Mouse (Mus musculus) urinary bladder, postnatal 25 days (tissue): ENCODE results near the gene Birc7.

Experiments
- DNase-seq: peaks from one replicate; pipeline ENCODE4 v3.0.0; 2022; ENCODE audit warnings: low spot score

Birc7 gene

DNA sequence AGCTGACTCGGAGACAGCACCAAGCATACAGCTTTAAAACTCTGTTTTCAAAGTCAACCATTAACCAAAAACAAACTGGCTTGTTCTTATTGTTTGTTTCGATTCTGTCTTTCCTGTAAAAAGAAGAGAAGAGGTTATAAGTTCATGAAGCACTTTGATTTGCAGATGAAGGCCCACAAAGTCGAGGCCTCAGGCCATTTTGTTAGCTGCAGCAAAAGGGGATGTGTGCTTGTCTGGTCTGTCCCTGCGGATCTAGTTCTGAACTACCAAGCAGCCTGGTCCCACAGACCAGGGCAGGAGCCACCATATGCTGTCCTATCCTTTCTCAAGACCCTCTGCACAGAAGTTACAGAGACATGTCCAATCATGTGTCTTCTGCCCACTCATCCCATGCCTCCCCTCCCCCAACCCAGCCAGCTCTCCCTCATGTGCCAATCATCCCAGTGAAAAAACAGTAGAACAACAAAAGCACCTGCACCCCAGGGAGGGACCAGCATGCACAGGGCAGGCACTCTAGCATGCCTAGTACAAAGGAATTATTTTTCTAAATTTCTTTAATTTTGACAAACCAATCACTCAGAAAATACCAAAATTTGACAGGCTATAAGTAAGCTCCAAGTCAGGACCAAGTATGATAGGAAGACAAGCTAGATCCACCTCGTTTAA lies 23.1 kb upstream of the Birc7 start:
- no peak for DNase-seq

DNA sequence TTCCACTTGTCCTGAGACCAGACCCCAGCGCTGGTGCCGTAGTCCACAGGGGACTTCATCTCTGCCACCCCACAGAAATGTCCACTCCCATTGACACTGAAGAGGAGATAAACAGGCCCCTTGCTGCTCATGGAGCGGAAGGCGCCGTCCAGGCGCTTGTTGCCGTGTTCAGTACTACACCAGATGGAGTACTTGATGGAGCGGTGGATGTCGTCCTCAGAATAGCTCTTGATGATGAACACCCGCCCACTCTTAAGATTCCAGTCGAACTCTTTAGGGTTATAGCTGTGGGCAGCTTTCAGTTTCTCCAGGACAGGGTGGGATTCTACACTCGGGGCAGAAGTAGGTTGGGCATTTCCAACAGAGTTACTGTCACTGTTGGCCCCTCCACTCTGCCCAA lies 17.9 kb upstream of the Birc7 start:
- no peak for DNase-seq

- no peak for DNase-seq
These were observed 12.9 kb upstream of the Birc7 start for GRCm38 (mm10) chr2:180915886-180916433.

GRCm38 (mm10) chr2:180919913-180920809 lies 8.7 kb upstream of the Birc7 start:
- peak; percentile 25 for DNase-seq

GRCm38 (mm10) chr2:180920810-180921400 lies 7.9 kb upstream of the Birc7 start, which contains the start of gene Ythdf1:
TSS of gene Ythdf1 (minus strand) at chr2:180920949.
- peak; percentile 99 for DNase-seq

- DNase-seq: no peak
These were observed 6.1 kb upstream of the Birc7 start for GRCm38 (mm10) chr2:180922739-180923138.

GRCm38 (mm10) chr2:180925176-180925575 lies 3.6 kb upstream of the Birc7 start:
- DNase-seq: peak; percentile 78

DNA sequence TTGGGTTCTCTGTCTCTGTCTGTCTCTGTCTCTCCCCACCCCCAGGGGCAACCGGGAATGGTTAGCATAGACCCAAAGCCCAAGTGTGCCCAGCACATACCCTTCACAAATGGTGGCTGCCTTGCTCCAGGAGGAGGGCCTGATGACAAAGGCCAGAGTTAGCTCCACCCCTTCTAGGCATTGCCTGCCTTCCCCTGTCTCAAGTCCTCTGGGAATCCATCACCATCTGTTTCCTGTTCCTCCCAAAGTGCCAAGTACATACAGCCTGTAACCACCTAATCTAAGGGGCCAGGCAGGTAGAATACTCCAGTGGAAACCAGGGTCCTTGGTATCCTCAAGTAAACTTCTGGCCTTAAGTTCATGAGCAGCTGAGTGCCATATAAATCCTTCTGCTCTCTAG lies 3.6 kb downstream of the Birc7 start:
- no peak for DNase-seq

DNA sequence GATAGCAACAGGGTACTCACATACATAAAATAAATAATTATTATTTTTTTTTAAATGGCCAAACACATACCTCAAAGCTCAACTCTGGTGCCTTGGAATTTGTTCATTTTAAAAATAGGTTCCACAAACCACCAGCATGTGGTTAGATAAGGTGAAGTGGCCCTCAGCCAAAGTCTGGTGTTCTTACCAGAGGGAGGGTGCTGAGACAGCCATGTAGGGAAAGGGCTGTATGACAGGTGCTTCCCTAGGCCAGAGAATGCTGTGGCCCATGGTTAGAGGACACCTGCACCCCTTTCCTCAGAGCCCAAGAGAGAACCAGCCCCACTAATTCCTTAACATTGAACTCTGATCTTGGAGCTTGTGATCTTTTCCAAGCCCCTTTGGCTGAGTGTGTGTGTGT lies 11.4 kb downstream of the Birc7 start:
- no peak for DNase-seq

DNA sequence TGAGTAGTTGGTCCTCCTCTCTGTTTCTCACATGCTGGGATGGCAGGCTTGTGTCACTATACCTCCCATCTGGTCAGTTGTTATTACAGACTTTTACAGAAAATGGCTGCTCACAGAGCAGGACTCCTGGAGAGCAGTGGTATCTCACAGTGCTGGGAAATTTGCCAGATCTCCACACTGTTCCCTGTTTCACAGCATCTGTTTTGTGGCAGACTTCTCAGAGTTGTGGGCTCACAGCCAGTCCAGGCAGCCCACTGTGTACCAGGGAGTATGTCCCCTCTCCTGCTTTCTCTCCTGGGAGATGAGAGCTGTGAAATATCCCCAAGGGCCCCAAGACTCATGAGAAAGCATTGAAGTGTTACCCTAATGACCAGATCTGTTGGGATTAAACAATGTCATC lies 13.0 kb downstream of the Birc7 start:
- DNase-seq: no peak

- DNase-seq: no peak
These were observed 21.1 kb downstream of the Birc7 start for GRCm38 (mm10) chr2:180949947-180950346.

- DNase-seq: no peak
These were observed 23.9 kb downstream of the Birc7 start for GRCm38 (mm10) chr2:180952731-180953171.

GRCm38 (mm10) chr2:180953638-180954037 lies 24.8 kb downstream of the Birc7 start:
- no peak for DNase-seq

DNA sequence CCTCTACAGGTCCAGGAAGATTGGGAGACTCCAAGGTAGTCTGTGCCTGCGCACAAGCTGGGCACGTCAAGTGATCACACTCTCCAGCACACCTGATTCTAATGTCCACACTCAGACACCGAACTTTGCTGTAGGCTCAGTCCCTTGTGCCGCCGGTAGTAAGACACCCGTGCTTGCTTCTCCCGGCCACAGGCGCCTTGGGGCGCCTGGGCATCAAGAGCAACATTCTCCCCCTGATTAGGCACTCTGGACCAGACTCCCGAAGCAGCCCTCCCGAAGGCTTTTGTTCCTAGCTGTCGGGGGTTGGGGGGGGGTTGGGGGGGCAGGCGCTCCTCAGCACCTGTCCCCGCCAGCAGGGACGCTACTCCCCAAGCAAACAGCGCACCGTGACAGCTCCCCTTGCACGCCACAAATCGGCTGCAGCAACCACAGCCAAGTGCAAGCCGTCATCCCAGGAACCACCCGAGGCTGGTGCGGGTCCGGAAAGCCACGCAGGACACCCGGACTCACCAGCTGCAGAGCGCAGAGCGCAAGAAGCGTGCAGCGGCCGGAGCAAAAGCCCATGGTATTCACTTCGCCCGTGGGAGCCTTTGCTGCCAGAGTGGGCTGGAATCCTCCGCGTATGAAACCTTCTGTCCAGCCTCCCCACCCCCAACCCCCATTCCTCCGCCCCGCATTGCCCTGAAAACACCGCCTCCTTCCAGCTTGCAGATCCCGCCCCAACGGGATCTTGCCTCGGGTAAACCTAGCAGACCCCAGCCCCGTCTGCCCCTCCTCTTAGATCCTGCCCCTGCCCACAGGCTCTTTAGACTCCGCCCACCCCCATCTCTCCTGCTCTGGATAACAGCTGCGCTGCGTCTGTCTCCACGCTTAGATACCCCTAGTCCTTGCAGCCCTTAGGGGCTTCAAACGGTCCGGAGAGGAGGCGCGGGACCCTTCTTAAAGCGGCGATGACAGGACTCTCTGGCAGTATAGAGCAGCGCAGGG lies 25.5 kb downstream of the Birc7 start, which contains the start of gene Nkain4:
Gene Nkain4 (minus strand): TSS at position 639 of the 987 bp plus-strand sequence.
- no peak for DNase-seq

DNA sequence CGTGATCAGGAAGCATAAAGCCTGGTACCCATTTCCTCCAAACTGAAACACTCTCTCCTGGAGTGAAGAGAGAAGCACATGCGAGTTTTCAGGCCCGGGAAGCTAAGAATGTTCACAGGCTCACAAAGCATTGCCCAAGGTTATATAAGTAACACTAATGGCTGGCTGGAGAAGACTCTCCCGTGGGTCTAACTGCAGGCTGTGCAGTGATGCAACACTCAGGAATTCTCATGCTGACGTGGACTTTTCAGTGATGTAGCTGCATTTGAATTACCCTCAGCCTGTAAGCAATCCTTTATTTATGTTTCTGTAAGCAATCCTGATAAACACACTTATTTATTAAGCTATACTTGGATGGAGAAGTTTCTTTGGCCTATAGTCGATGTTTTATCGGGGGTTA lies 30.8 kb downstream of the Birc7 start:
- DNase-seq: no peak

GRCm38 (mm10) chr2:180960187-180960586 lies 31.4 kb downstream of the Birc7 start:
- no peak for DNase-seq

DNA sequence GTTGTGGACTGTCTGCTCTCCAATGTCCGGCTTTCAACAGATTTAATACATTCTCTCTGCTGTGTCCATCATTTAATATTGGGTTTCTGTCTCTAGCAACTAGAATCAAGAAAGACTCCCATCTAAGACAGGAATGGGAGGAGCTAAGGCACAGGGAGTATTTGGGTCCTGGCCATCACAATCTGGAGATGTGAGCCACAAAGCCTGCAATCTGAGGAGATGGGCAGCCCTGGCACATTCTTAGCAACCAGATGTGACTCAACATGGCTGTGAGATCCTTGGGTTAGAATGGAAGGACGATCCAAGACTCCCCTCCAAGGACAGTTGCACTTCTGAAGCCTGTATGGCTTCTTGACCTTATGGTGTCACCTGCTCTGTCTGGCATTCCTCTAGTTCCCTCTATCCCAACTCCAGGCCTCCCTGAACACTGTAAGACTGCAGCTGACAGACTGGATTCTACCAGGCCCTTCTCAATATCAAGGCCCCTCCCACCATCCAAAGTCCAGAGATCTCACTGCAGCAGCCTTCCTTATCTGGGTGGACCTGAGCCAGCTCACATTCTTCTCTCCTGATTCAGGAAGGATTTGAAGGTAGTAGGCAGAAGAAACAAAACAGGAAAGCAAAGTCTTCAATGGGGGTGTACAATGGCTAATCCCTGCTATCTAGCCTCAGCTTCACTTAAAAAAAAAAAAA lies 33.9 kb downstream of the Birc7 start:
- DNase-seq: no peak

- DNase-seq: peak; percentile 75
These were observed 35.1 kb downstream of the Birc7 start for GRCm38 (mm10) chr2:180963956-180964355.

- DNase-seq: no peak
These were observed 37.5 kb downstream of the Birc7 start for GRCm38 (mm10) chr2:180966092-180966882.
